Mouse (Mus musculus): Measurements from ENCODE around the gene Smim20.

The Smim20 gene

GRCm38 (mm10) chr5:53314404-53315167 is 47.7 kb downstream of the Smim20 start:
- no peak for DNase-seq

- DNase-seq = no peak
Observed at GRCm38 (mm10) chr5:53315829-53316228, 48.9 kb downstream of the Smim20 start.

GRCm38 (mm10) chr5:53317396-53317795 is 50.5 kb downstream of the Smim20 start:
- no peak for DNase-seq

GRCm38 (mm10) chr5:53317885-53318466 is 51.1 kb downstream of the Smim20 start:
- no peak for DNase-seq

DNA sequence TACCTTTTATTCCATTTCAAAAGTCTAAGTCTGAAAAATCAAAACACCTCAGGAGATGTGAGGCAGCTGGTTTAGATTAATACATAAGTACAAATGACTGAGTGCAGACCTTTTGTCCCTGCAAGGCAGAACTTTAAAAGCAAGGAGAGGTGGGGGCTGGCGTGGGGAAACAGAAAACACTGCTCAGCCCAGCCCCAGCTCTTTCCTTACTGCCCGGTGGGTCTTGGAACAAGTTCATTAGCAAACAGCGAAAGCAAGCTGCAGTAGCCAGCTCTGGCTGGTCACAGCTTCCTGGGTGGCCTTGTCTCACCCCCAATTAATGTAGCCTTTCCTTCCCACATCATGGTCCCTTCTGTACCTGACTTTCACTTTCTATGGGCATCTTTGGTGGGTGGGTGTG is 53.4 kb downstream of the Smim20 start:
- DNase-seq = no peak

DNA sequence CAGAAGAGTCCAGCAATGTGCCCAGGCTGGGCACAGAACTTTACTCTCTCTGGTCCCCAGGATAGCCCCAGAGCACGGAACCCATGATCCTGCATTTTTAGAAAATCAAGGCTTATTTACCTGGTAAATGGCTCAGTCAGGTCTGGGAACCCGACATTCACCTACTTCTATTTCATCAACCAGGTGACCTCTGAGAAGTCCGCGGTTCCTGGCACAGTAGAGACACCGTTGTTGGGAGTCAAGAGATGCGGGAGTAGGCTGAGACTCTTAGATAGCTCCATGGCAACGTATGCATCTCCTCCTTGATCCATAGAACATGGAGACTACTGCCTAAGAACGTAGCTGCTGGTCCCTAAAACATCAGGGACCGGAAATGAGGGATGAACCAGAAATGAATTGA is 55.0 kb downstream of the Smim20 start:
- no peak for DNase-seq

- DNase-seq = no peak
Observed at GRCm38 (mm10) chr5:53322471-53322870, 55.6 kb downstream of the Smim20 start.

GRCm38 (mm10) chr5:53323121-53323520 is 56.2 kb downstream of the Smim20 start:
- DNase-seq = no peak

GRCm38 (mm10) chr5:53324256-53324655 is 57.4 kb downstream of the Smim20 start:
- DNase-seq = no peak

GRCm38 (mm10) chr5:53324791-53325190 is 57.9 kb downstream of the Smim20 start:
- no peak for DNase-seq

DNA sequence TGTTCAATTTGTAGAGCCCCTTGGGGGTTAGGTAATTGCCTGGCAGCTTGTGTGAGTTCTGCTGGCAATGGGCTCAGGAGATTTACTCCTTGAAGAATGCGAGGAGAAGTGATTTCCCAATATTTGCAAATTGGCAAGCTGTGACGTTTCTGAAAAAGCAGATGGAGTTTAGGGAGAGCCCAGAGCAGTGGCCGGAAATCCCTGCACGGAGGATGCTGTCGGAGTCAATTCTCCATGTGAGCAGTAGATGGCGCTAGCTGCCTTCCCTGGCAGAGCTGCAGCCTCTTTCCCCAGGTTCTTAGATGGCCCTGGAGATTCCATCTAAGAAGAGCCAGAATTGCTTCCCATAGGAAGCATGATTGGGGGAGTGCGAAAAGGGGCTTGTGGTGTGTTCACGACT is 59.1 kb downstream of the Smim20 start:
- DNase-seq = peak; percentile 74

DNA sequence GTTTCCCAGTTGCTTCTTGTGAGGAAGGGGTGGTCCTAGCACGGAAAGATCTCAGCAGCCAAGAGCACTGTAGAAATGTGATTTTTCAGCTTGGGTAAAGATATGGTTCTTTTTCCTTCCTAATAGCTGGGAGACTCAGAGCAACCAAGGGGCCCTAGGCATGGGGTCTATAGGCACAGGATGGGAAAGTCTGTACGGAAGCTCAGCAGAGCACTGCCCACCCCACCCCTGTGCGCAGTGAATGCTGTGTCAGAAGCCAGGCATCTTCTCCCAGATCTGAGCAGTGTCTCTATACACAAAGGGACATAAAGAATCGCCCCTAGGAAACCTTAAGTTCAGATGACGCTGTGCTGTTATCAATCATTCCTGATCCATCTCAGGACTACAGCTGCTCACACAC is 59.6 kb downstream of the Smim20 start:
- DNase-seq = no peak

Measured in cerebellum, adult 9-10 months (tissue).